Mouse (Mus musculus) urinary bladder, postnatal 25 days (tissue): ENCODE data around the gene Dnm2.

ENCODE experiments used
- DNase-seq: peaks from one replicate; pipeline ENCODE4 v3.0.0; 2022; ENCODE audit warnings: low spot score

The Dnm2 gene

GRCm38 (mm10) chr9:21430724-21431123 is 6.0 kb downstream of the Dnm2 start:
- DNase-seq: no peak

GRCm38 (mm10) chr9:21432066-21432465 is 7.4 kb downstream of the Dnm2 start:
- DNase-seq: no peak

- no peak for DNase-seq
Measured at GRCm38 (mm10) chr9:21433766-21434165, 9.1 kb downstream of the Dnm2 start.

- no peak for DNase-seq
Measured at GRCm38 (mm10) chr9:21434410-21434809, 9.7 kb downstream of the Dnm2 start.

GRCm38 (mm10) chr9:21435777-21436635 is 11.3 kb downstream of the Dnm2 start:
- DNase-seq: no peak

GRCm38 (mm10) chr9:21437577-21437976 is 12.9 kb downstream of the Dnm2 start:
- no peak for DNase-seq

- DNase-seq: no peak
Measured at GRCm38 (mm10) chr9:21438219-21438618, 13.5 kb downstream of the Dnm2 start.

GRCm38 (mm10) chr9:21439456-21439855 is 14.7 kb downstream of the Dnm2 start:
- DNase-seq: no peak

GRCm38 (mm10) chr9:21439914-21440313 is 15.2 kb downstream of the Dnm2 start:
- no peak for DNase-seq

- DNase-seq: no peak
Measured at GRCm38 (mm10) chr9:21440387-21440786, 15.7 kb downstream of the Dnm2 start.

GRCm38 (mm10) chr9:21443853-21444252 is 19.1 kb downstream of the Dnm2 start:
- DNase-seq: no peak

GRCm38 (mm10) chr9:21444574-21444973 is 19.9 kb downstream of the Dnm2 start:
- no peak for DNase-seq

GRCm38 (mm10) chr9:21445081-21445744 is 20.5 kb downstream of the Dnm2 start:
- no peak for DNase-seq

- no peak for DNase-seq
Measured at GRCm38 (mm10) chr9:21447778-21448177, 23.1 kb downstream of the Dnm2 start.

- DNase-seq: no peak
Measured at GRCm38 (mm10) chr9:21449710-21450109, 25.0 kb downstream of the Dnm2 start.

GRCm38 (mm10) chr9:21450270-21450669 is 25.6 kb downstream of the Dnm2 start:
- DNase-seq: no peak

GRCm38 (mm10) chr9:21451391-21451790 is 26.7 kb downstream of the Dnm2 start:
- DNase-seq: peak; percentile 34

- DNase-seq: no peak
Measured at GRCm38 (mm10) chr9:21451870-21452269, 27.2 kb downstream of the Dnm2 start.

- DNase-seq: no peak
Measured at GRCm38 (mm10) chr9:21453003-21453402, 28.3 kb downstream of the Dnm2 start.

- DNase-seq: no peak
Measured at GRCm38 (mm10) chr9:21453459-21453858, 28.8 kb downstream of the Dnm2 start.

GRCm38 (mm10) chr9:21454556-21454955 is 29.8 kb downstream of the Dnm2 start:
- no peak for DNase-seq

GRCm38 (mm10) chr9:21455103-21455770 is 30.5 kb downstream of the Dnm2 start:
- no peak for DNase-seq
